Comparison of ENCODE assay signal across 8 mouse cellular contexts in genomic region chr11:117599049-117599787, GRCm38 (mm10). TPM values are rescaled to one million over a fixed set of nuclear protein-coding genes. Genes with fewer than 3 reads are reported as not detected.
A peak's percentile ranks its signal among the peaks of the same experiment; 100 is the strongest.
DNase-seq lines count a peak whose midpoint lies in the region; ATAC-seq lines count a peak whose summit lies in the region.

No protein-coding gene starts in this region.

- H3K9me3 ChIP-seq in kidney, embryonic 15.5 days (replicated peaks): no peaks in the 10 kb centered on the region
- no peaks in the 10 kb centered on the region for H3K9me3 ChIP-seq in heart, embryonic 12.5 days (replicated peaks)
- H3K9me3 ChIP-seq in liver, embryonic 12.5 days (replicated peaks): no peaks in the 10 kb centered on the region

- no peaks in the 10 kb centered on the region for H3K36me3 ChIP-seq in kidney, embryonic 15.5 days
- no peaks in the 10 kb centered on the region for H3K36me3 ChIP-seq in heart, embryonic 12.5 days
- H3K36me3 ChIP-seq in liver, embryonic 12.5 days: no peaks in the 10 kb centered on the region

- peaks cover 80% of the 10 kb centered on the region for H3K27me3 ChIP-seq in kidney, embryonic 15.5 days
- peaks cover 73% of the 10 kb centered on the region for H3K27me3 ChIP-seq in heart, embryonic 12.5 days (replicated peaks)
- H3K27me3 ChIP-seq in liver, embryonic 12.5 days (replicated peaks): peaks cover 93% of the 10 kb centered on the region

- H3K9ac ChIP-seq in kidney, embryonic 15.5 days: no peak overlapping the region
- H3K9ac ChIP-seq in heart, embryonic 12.5 days: peak overlapping the region; percentile 32; the same call in 1 of the 2 replicates
- no peak overlapping the region for H3K9ac ChIP-seq in liver, embryonic 12.5 days

- H3K27ac ChIP-seq in kidney, embryonic 15.5 days: no peak overlapping the region
- H3K27ac ChIP-seq in heart, embryonic 12.5 days (ENCODE audit: poor library complexity, severe bottlenecking): no peak overlapping the region
- H3K27ac ChIP-seq in liver, embryonic 12.5 days: no peak overlapping the region

- H3K4me1 ChIP-seq in kidney, embryonic 15.5 days: peaks cover 33% of the 10 kb centered on the region
- H3K4me1 ChIP-seq in heart, embryonic 12.5 days (replicated peaks): peaks cover 21% of the 10 kb centered on the region
- peaks cover 10% of the 10 kb centered on the region; the same call in 1 of the 2 replicates for H3K4me1 ChIP-seq in liver, embryonic 12.5 days

- no peak for DNase-seq in kidney, postnatal 10 days
- DNase-seq in naive thymus-derived CD4-positive, alpha-beta T cell, adult 2 months (ENCODE audit: low read depth): peak; percentile 77
- no peak for DNase-seq in cerebellum, adult 9-11 months
- DNase-seq in cerebellum, adult 11 months: no peak

- peak overlapping the region; percentile 33 for H3K4me3 ChIP-seq in kidney, embryonic 15.5 days (replicated peaks)
- peak overlapping the region; percentile 46 for H3K4me3 ChIP-seq in heart, embryonic 12.5 days
- peak overlapping the region; percentile 42 for H3K4me3 ChIP-seq in liver, embryonic 12.5 days

- WGBS in kidney, embryonic 15.5 days: 5% methylated on average over 16 of the region's 16 CpGs
- WGBS in heart, embryonic 12.5 days: 6% methylated on average over 16 of the region's 16 CpGs
- 6% methylated on average over 16 of the region's 16 CpGs for WGBS in liver, embryonic 12.5 days (ENCODE audit: insufficient replicate concordance)

- ATAC-seq in kidney, embryonic 15.5 days (replicated peaks; ENCODE audit: low FRiP score): no peak
- peak; percentile 71 for ATAC-seq in activated CD4-positive, CD25-positive, alpha-beta regulatory T cell, adult 4 months
- no peak for ATAC-seq in heart, embryonic 12.5 days (ENCODE audit: insufficient number of reproducible peaks, low FRiP score)
- ATAC-seq in liver, embryonic 12.5 days: no peak

- H3K4me2 ChIP-seq in kidney, embryonic 15.5 days: peak overlapping the region; percentile 57
- H3K4me2 ChIP-seq in heart, embryonic 12.5 days: peak overlapping the region; percentile 72
- H3K4me2 ChIP-seq in liver, embryonic 12.5 days: peak overlapping the region; percentile 58

RNA-seq across cellular contexts. Expression of gene Tnrc6c, which starts 54.9 kb away (rescaled TPM):
- 10.0 and 10.5 TPM in 2 replicates for polyA plus RNA-seq in kidney, embryonic 15.5 days (2015; fragmentation: Nextera tagmentation; extraction: Ambion mirVana)
- 10 to 100 TPM; 14.3 to 16.8 TPM for polyA plus RNA-seq in activated CD4-positive, CD25-positive, alpha-beta regulatory T cell, adult 4 months (2017; shearing (Covaris generic))
- 7.6 and 8.2 TPM in 2 replicates for polyA plus RNA-seq in heart, embryonic 12.5 days (2016; fragmentation: Nextera tagmentation; extraction: Ambion mirVana)
- polyA plus RNA-seq in liver, embryonic 12.5 days (2016; fragmentation: Nextera tagmentation; extraction: Ambion mirVana): 4.7 and 4.8 TPM in 2 replicates
